Mouse (Mus musculus): ENCODE measurements around the gene Olfr420.

The Olfr420 gene

GRCm38 (mm10) chr1:174155333-174155732 lies at the start of gene Olfr420:
TSS of gene Olfr420 (plus strand) at chr1:174155633.
- in situ Hi-C loops (cut with MboI, MseI): no loop called here

GRCm38 (mm10) chr1:174121062-174121461 lies 34.4 kb upstream of the Olfr420 start, which contains the start of gene Olfr231:
TSS of gene Olfr231 (minus strand) at chr1:174121162.
- in situ Hi-C loops (cut with MboI, MseI): no loop called here

GRCm38 (mm10) chr1:174131217-174131616 lies 24.2 kb upstream of the Olfr420 start, which contains the start of gene Olfr424:
TSS of gene Olfr424 (plus strand) at chr1:174131517.
- in situ Hi-C loops (cut with MboI, MseI): no loop called here

GRCm38 (mm10) chr1:174131999-174132398 lies 23.4 kb upstream of the Olfr420 start:
- in situ Hi-C loops (cut with MboI, MseI): no loop called here

GRCm38 (mm10) chr1:174141384-174141783 lies 14.0 kb upstream of the Olfr420 start:
- in situ Hi-C loops (cut with MboI, MseI): no loop called here

GRCm38 (mm10) chr1:174146696-174147095 lies 8.7 kb upstream of the Olfr420 start:
- in situ Hi-C loops (cut with MboI, MseI): no loop called here

GRCm38 (mm10) chr1:174149289-174149688 lies 6.1 kb upstream of the Olfr420 start:
- in situ Hi-C loops (cut with MboI, MseI): no loop called here

GRCm38 (mm10) chr1:174157622-174158021 lies 2.2 kb downstream of the Olfr420 start:
- in situ Hi-C loops (cut with MboI, MseI): no loop called here

- in situ Hi-C loops (cut with MboI, MseI): no loop called here
Measured at GRCm38 (mm10) chr1:174158512-174158911, 3.1 kb downstream of the Olfr420 start.

- in situ Hi-C loops (cut with MboI, MseI): no loop called here
Measured at GRCm38 (mm10) chr1:174159095-174159494, 3.7 kb downstream of the Olfr420 start.

GRCm38 (mm10) chr1:174169024-174169423 lies 13.6 kb downstream of the Olfr420 start:
- in situ Hi-C loops (cut with MboI, MseI): loop anchor here in 1 of 2 experiments (5.0 kb wide), 1 partner anchor 298 kb away; no protein-coding TSS in a partner anchor

- in situ Hi-C loops (cut with MboI, MseI): no loop called here
Measured at GRCm38 (mm10) chr1:174170706-174171501, 15.5 kb downstream of the Olfr420 start.

GRCm38 (mm10) chr1:174171537-174171936 lies 16.1 kb downstream of the Olfr420 start:
- in situ Hi-C loops (cut with MboI, MseI): no loop called here

- in situ Hi-C loops (cut with MboI, MseI): no loop called here
Measured at GRCm38 (mm10) chr1:174172605-174173004, 17.2 kb downstream of the Olfr420 start, which contains the start of gene Spta1. TSS of gene Spta1 (plus strand) at chr1:174172776.

GRCm38 (mm10) chr1:174204699-174205098 lies 49.3 kb downstream of the Olfr420 start:
- in situ Hi-C loops (cut with MboI, MseI): no loop called here
